Mouse (Mus musculus): Measurements from ENCODE around the gene Ptprn2.

DNA sequence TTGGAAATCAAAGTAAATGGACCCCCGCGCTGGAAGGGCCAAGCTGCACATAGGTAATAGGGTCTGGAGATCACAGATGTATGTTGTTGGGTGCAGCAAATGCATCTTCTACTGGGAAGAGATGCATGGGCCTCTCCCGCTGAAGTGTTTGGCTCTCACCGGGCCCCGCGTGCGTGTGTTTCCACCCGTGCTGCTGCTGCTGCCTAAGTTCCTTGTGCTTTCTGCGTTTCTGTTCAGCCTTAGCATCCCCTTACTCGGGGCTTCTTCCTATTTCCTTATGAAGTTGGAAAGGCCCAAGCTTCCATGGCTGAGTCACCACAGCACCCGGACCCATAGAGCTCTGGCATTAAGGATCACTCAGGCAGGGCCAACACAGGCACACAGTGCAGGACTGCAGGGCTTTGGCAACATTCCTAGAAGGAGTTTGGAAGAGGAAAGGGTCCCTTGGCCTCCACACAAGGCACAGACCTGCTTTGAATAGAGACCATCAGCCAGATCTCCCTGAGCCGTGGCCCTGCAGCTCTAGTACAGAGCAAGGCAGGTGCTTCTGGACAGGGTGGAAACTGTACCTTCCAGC lies 772.5 kb downstream of the Ptprn2 start:
- TF ChIP-seq POLR2A (IDR thresholded peaks at IDR 0.05; ENCODE audit: control insufficient read depth, low read depth, low read length) (no peak), CTCF (IDR thresholded peaks at IDR 0.05; ENCODE audit: control insufficient read depth, insufficient read depth, insufficient replicate concordance, low read depth, low read length) (no peak)
